Mouse (Mus musculus) forebrain, embryonic 16.5 days (tissue): ENCODE data around the gene Tor2a. TPM values are rescaled to one million over a fixed set of nuclear protein-coding genes. Genes with fewer than 3 reads are reported as not detected.

Source experiments
- ATAC-seq: fragments of 200-750 bp; cut with Nextera tagmentation; 2 replicates; pipeline ENCODE4 v1.8.0; 2017; ENCODE audit warnings: mild to moderate bottlenecking, moderate library complexity
- H3K27ac ChIP-seq: fragments of 300-500 bp; sonication (generic); 2 replicates; pipeline ENCODE4 v1.5.1; 2014; ENCODE audit warnings: low read length, control low read depth
- H3K27me3 ChIP-seq: fragments of 300-500 bp; sonication (generic); replicated peaks from 2 replicates; pipeline ENCODE4 v1.6.1; 2014; ENCODE audit warnings: low read length; ENCODE audit not compliant: control insufficient read depth, insufficient read depth
- H3K36me3 ChIP-seq: fragments of 300-500 bp; sonication (generic); 2 replicates; pipeline ENCODE4 v1.6.1; 2014; ENCODE audit not compliant: control insufficient read depth, insufficient read depth
- H3K4me1 ChIP-seq: fragments of 300-500 bp; sonication (generic); replicated peaks from 2 replicates; pipeline ENCODE4 v1.6.1; 2014; ENCODE audit warnings: low read length; ENCODE audit not compliant: control insufficient read depth, insufficient read depth
- H3K4me2 ChIP-seq: fragments of 300-500 bp; sonication (generic); 2 replicates; pipeline ENCODE4 v1.6.1; 2014; ENCODE audit warnings: mild to moderate bottlenecking, low read length, control low read depth
- H3K4me3 ChIP-seq: fragments of 300-500 bp; sonication (generic); replicated peaks from 2 replicates; pipeline ENCODE4 v1.5.1; 2014; ENCODE audit warnings: mild to moderate bottlenecking, low read length, control low read depth
- H3K9ac ChIP-seq: fragments of 300-500 bp; sonication (generic); replicated peaks from 2 replicates; pipeline ENCODE4 v1.6.1; 2014; ENCODE audit warnings: low read depth, low read length, control low read depth
- H3K9me3 ChIP-seq: fragments of 300-500 bp; sonication (generic); 2 replicates; pipeline ENCODE4 v1.6.1; 2016; ENCODE audit warnings: low read length; ENCODE audit not compliant: control insufficient read depth
- WGBS: fragments of 180-500 bp; shearing (Covaris S2); extraction: QIAGEN DNeasy Blood & Tissue Kit; methylation state at CpG from one replicate; pipeline ENCODE4 v1.1.7; 2014; 5-methylcytosine and 5-hydroxymethylcytosine counted together
- polyA plus RNA-seq: library from polyadenylated mRNA; unstranded; fragments of >200 nt; fragmentation: Nextera tagmentation; extraction: Ambion mirVana; gene quantifications from 2 replicates; pipeline ENCODE4 v1.2.1, GENCODE M21; 2015

Tor2a gene
- polyA plus RNA-seq, 1 experiment from 2014 or later, result 65.4 TPM

DNA sequence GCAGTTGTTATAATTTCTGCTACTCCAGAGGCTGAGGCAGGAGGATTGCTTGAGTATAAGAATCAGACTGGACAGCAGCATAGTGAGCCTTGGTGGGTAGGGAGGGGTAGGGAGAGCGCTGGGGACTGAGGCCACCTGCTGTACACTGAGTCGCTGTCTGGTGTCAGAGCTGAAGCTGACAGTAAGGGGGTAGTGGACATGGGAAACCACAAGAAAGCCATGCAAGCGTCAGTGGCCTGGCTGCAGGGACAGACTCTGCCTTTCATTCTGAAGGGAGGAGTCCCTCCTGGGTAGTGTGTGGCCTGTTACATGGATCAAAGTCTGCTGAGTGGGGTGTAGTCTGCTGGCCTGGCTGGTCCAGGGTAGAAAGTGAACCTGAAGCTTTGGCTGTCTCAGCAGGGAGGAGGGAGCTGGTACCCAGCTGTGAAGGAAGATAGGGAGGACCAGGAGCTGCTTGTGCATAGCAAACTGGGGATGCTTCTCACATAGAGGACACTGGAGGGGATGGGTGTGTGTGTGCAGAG lies 20.7 kb upstream of the Tor2a start:
- ATAC-seq, result no peak
- 43% methylated on average over 3 of the region's 3 CpGs for WGBS

DNA sequence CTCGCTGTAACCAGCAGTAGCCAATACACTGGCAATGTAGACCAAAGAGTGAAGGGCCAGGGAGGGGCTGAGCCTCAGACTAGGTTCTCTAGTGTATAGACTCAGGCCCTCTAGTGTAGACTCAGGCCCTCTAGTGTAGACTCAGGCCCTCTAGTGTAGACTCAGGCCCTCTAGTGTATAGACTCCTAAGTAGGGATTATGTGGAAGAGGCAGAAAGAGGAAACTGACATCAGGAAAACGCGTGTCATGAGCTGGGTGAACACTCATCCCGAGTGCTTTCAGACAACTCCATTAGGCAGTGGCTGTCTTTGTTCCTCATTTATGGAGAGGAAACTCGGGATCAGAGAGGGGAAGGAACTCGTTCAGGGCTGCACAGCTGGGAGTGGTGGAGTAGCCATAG lies 20.0 kb upstream of the Tor2a start:
- 54% methylated on average over 6 of the region's 6 CpGs for WGBS
- H3K36me3 ChIP-seq, result no peaks in the 10 kb centered on the region
- H3K9ac ChIP-seq, result no peak overlapping the region
- H3K27me3 ChIP-seq, result no peaks in the 10 kb centered on the region
- no peaks in the 10 kb centered on the region for H3K9me3 ChIP-seq
- no peak for ATAC-seq
- no peak overlapping the region for H3K27ac ChIP-seq
- H3K4me2 ChIP-seq, result no peak overlapping the region
- peaks cover 11% of the 10 kb centered on the region for H3K4me1 ChIP-seq
- H3K4me3 ChIP-seq, result no peak overlapping the region

More for the DNA sequence above, 20.7 kb upstream of the Tor2a start:
- H3K27ac ChIP-seq, result no peak overlapping the region
- H3K9me3 ChIP-seq, result no peaks in the 10 kb centered on the region
- no peaks in the 10 kb centered on the region for H3K27me3 ChIP-seq
- H3K4me3 ChIP-seq, result no peak overlapping the region
- no peak overlapping the region for H3K4me2 ChIP-seq
- H3K36me3 ChIP-seq, result no peaks in the 10 kb centered on the region
- H3K9ac ChIP-seq, result no peak overlapping the region
- peaks cover 8% of the 10 kb centered on the region for H3K4me1 ChIP-seq

DNA sequence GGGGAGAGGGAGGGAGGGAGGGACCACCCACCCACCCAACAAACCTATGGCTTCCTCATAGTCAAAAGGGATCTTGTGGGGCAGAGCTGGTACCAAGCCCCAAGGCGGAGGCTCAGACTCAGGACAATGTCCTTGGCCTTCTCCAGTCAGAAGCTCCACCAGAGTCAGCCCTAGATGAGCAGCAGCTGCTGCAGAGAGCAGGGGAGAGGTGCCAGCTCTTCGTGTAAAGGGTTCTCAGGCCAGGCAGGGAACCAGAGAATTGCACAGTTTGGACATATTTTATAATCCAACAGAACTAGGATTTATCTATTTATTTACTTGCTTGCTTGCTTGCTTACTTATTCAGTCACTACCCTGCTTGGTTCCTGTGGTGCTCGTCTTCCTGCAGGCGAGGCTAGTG lies 17.7 kb upstream of the Tor2a start:
- no peaks in the 10 kb centered on the region for H3K9me3 ChIP-seq
- H3K4me3 ChIP-seq, result no peak overlapping the region
- no peaks in the 10 kb centered on the region for H3K27me3 ChIP-seq
- no peak overlapping the region for H3K9ac ChIP-seq
- peaks cover 22% of the 10 kb centered on the region for H3K4me1 ChIP-seq
- ATAC-seq, result no peak
- WGBS, result 71% methylated on average over 4 of the region's 4 CpGs
- H3K4me2 ChIP-seq, result no peak overlapping the region
- no peaks in the 10 kb centered on the region for H3K36me3 ChIP-seq
- H3K27ac ChIP-seq, result no peak overlapping the region

DNA sequence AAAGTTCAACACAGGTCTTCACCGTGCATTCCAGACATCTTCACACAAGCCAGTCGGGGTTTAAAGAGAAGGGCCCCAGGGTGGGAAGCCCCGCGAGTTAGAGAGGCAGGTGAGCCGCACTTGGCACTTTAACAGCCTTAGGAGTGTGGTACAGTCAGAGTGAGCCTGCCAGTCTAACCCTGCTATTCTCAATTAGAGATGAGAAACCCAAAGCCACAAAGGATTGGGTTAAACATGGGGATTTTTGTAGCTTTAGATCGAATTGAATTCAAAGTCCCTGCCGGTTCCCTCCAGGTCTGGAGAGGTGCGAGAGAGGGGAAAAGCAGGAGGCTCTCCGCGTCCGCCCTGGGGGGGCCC lies 16.1 kb upstream of the Tor2a start, which contains the start of gene 6330409D20Rik:
6330409D20Rik (minus strand) TSS at position 101 of the 357 bp plus-strand sequence.
- Histone ChIP-seq H3K4me3 (peak within 1 kb of the TSS; percentile 84), H3K27ac (peak within 1 kb of the TSS; percentile 86), H3K36me3 (peaks cover under 1% of the 10 kb centered on the region; the same call in 1 of the 2 replicates), H3K9ac (peak within 1 kb of the TSS; percentile 87), H3K9me3 (no peaks in the 10 kb centered on the region), H3K4me1 (peaks cover 22% of the 10 kb centered on the region), H3K4me2 (peak within 1 kb of the TSS; percentile 85), H3K27me3 (no peaks in the 10 kb centered on the region)
- ATAC-seq, result 0 out of 2 replicates have a peak, but pooled peaks have one; percentile 1
- WGBS, result 5% methylated on average over 11 of the region's 11 CpGs

DNA sequence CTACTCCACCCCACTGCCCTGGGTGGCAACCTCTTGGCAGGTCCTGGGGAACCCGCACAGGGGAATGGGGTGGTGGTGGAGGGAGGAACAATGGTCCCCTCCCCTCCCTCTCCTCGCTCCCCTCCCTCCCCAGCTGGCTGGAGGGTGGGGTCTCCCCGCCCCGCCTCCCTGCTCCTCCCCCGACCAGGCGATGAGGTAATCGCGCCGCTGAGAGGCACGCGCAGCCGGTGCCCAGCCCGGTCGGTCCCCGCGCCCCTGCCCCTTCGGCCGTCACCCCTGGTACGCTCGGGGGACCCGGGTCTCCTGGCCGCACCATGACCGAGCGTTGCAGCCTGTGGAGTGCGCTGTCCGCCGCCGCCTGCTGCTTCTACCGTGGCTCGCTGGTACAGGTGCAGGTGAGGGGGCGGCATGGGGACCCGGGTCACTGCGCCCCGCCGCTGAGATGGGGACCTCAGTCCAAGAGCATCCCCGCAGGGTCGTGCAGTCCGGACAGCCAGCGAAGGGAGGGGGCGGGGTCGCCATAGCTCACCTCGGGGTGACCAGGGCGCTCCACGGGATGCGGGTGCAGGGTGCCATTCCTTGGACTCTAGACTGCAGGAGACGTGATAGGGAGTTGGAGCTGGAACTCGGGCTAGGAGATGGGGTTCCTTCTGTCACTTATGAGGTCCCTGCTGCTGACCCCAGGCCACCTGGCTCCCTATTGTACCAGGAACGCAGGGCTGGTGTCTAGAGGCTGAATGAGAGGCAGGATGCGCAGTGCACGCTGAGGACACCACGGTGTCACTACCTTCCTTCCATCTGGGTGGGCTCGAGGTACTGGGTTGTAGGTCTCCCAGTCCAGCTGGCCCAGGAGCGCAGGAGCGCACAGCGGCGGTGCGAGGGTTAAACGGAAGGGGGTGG lies 15.5 kb upstream of the Tor2a start:
- Histone ChIP-seq H3K4me3 (peak overlapping the region; percentile 84), H3K4me1 (peaks cover 22% of the 10 kb centered on the region), H3K9ac (peak overlapping the region; percentile 87), H3K27ac (peak overlapping the region; percentile 86), H3K27me3 (no peaks in the 10 kb centered on the region), H3K36me3 (peaks cover 3% of the 10 kb centered on the region; the same call in 1 of the 2 replicates), H3K4me2 (peak overlapping the region; percentile 85), H3K9me3 (no peaks in the 10 kb centered on the region)
- under 1% methylated on average over 50 of the region's 58 CpGs for WGBS
- peak; percentile 56 for ATAC-seq

DNA sequence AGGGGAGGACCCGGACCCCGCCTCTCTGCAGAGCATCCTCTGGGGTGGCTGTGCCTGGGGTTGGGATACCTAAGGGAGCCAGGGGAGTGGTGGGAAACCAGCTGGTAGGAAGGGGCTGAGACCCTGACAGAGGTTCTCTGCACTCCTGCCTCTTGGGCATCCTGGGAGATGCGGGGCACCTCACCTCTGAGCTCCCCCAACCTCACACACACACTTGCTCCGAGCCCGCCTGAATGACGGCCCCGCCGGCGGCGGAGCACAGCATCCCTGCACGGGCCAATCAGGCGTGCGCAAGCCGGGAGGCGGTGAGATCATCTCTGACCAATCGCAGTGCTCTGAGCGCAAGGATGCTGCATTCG lies 14.9 kb upstream of the Tor2a start:
- Histone ChIP-seq H3K4me1 (peaks cover 22% of the 10 kb centered on the region), H3K27ac (peak overlapping the region; percentile 86), H3K4me2 (peak overlapping the region; percentile 85), H3K27me3 (no peaks in the 10 kb centered on the region), H3K4me3 (peak overlapping the region; percentile 84), H3K9ac (peak overlapping the region; percentile 87), H3K36me3 (peaks cover 6% of the 10 kb centered on the region; the same call in 1 of the 2 replicates), H3K9me3 (no peaks in the 10 kb centered on the region)
- ATAC-seq, result peak; percentile 95
- WGBS, result 4% methylated on average over 17 of the region's 18 CpGs

DNA sequence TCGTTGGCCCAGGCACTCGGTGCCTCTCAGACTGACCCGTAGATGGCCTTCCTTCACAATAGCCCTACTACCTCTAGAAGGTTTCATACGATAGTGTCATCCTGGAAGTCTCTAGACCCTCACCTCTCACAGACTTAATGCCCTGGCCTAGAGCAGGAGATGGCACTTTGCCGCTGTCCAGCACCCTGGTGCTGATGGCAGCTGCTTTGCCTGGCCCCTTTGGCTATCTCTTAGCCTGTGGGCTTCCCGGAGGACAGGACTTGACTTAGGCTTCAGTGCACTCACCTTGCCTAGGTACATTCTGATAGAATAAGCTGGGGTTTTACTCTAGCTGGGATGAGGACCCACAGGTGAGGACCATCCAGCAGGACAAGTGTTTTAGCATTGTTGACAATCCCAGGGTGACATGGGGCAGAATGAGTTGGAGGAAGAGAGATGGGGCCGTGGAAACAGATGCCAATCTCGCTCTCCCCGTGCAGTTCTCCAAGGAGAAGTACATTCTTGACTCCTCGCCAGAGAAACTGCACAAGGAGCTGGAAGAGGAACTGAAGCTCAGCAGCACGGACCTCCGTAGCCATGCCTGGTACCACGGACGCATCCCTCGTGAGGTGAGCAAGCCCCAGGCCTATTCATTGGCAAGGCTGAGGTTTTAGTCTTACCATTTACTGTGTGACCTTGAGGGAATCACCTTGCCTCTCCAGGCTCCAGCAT lies 12.6 kb upstream of the Tor2a start:
- Histone ChIP-seq H3K27ac (no peak overlapping the region), H3K4me1 (peaks cover 22% of the 10 kb centered on the region), H3K9me3 (no peaks in the 10 kb centered on the region), H3K9ac (no peak overlapping the region), H3K4me3 (no peak overlapping the region), H3K36me3 (peaks cover 8% of the 10 kb centered on the region; the same call in 1 of the 2 replicates), H3K27me3 (no peaks in the 10 kb centered on the region), H3K4me2 (no peak overlapping the region)
- 77% methylated on average over 15 of the region's 15 CpGs for WGBS
- no peak for ATAC-seq

DNA sequence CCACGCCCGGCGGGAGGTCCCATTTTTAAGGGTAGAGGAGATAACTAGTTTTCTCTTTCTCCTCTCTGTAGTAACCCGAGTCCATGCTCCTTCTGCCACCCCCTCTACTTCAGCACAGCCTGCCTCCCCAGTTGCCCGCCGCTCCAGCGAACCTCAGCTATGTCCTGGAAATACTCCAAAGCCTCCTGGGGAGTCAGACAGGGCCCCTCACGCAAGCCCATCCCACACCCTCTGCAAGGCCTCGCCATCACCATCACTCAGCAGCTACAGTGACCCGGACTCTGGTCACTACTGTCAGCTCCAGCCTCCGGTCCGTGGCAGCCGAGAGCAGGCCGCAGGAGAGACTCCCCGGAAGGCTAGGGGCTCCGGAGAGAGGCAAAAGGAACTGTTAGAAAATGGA lies 8.0 kb upstream of the Tor2a start:
- Histone ChIP-seq H3K4me2 (no peak overlapping the region), H3K27ac (no peak overlapping the region), H3K9ac (no peak overlapping the region), H3K9me3 (no peaks in the 10 kb centered on the region), H3K36me3 (peaks cover 15% of the 10 kb centered on the region; the same call in 1 of the 2 replicates), H3K4me3 (no peak overlapping the region), H3K4me1 (peaks cover 8% of the 10 kb centered on the region), H3K27me3 (no peaks in the 10 kb centered on the region)
- WGBS, result 89% methylated on average over 16 of the region's 16 CpGs
- ATAC-seq, result no peak

DNA sequence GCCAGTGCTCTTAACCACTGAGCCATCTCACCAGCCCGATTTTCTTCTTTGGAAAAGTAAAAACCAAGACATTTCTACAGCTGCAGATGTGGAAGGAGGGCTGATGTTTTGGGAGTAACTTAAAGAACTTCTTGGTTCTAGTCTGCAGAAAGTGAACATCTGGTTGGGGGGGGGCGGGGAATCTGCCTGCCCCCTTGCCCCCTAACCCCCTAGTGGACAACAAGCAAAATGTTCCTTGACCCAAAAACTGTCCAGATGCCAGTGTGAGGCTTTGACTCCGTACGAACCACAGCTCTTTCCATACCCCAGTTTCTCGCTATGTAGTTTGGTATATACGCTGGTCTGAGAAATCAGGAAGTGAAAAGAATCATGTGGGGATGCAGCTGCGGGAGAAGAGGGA lies 6.8 kb upstream of the Tor2a start:
- ATAC-seq, result no peak
- Histone ChIP-seq H3K36me3 (peaks cover 21% of the 10 kb centered on the region; the same call in 1 of the 2 replicates), H3K4me3 (no peak overlapping the region), H3K27ac (no peak overlapping the region), H3K9me3 (no peaks in the 10 kb centered on the region), H3K27me3 (no peaks in the 10 kb centered on the region), H3K4me1 (peaks cover 8% of the 10 kb centered on the region), H3K9ac (no peak overlapping the region), H3K4me2 (no peak overlapping the region)
- WGBS, result 72% methylated on average over 7 of the region's 7 CpGs
